Mouse (Mus musculus): ENCODE results near the gene Tor4a.

Gene Tor4a

DNA sequence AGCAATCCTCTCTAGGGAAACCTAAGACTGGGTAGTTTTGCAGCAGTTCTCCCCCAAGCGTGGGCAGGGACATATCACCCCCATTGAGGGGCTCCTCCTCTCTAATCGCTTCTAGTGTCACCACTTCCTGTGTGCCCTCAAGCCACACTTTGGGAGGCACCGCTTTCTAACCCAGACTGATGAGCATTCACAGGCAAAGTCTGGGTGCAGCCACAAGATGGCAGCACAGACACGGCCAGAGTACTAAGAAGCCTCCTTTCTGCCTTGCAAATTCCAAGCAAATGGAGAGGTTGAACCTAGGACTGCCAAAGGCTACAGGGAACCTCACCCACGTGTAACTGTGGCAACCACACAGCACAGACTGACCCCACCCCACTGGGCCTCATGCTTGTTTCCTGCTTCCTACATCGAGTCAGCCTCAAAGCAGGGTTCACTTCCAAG, 3.3 kb downstream of the Tor4a start:
- peak; percentile 96 for DNase-seq (ENCODE audit: low read depth, low spot score)

DNA sequence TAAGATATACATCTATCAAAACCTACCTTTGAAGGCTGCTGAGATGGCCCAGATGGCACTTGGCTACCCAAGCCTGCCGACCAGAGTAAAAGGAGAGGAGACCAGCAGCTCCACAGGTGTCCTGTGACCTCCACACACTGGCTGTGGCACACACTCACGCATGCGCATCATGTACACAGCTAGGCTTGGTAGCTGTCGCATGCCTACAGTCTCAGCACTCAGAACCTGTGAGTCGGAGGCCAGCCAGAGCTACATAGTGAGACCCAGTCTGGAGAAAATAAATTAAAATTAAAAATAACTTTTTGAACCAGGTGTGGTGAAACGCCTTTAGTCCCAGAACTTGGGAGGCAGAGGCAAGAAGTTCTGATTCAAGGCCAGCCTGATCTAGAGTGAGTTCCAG, 8.8 kb downstream of the Tor4a start:
- no peak for DNase-seq (ENCODE audit: low read depth, low spot score)

DNA sequence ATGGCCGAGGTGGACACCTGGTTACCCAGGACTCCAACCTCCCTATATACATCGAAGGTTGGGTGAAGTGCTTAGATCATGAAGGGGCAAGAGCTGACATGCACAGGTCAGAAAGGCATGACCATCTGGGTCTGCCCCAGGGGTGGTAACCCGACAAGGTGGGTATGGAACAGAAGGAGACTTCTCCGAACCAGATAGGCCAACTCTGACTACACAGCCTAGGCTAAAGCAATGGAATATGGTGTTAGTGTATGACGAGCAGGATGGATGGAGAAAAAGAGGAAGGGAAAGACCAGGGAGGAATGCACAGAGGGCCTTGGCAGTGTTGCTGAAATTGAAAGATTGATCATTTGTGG, 10.1 kb downstream of the Tor4a start:
- DNase-seq (ENCODE audit: low read depth, low spot score), result no peak

DNA sequence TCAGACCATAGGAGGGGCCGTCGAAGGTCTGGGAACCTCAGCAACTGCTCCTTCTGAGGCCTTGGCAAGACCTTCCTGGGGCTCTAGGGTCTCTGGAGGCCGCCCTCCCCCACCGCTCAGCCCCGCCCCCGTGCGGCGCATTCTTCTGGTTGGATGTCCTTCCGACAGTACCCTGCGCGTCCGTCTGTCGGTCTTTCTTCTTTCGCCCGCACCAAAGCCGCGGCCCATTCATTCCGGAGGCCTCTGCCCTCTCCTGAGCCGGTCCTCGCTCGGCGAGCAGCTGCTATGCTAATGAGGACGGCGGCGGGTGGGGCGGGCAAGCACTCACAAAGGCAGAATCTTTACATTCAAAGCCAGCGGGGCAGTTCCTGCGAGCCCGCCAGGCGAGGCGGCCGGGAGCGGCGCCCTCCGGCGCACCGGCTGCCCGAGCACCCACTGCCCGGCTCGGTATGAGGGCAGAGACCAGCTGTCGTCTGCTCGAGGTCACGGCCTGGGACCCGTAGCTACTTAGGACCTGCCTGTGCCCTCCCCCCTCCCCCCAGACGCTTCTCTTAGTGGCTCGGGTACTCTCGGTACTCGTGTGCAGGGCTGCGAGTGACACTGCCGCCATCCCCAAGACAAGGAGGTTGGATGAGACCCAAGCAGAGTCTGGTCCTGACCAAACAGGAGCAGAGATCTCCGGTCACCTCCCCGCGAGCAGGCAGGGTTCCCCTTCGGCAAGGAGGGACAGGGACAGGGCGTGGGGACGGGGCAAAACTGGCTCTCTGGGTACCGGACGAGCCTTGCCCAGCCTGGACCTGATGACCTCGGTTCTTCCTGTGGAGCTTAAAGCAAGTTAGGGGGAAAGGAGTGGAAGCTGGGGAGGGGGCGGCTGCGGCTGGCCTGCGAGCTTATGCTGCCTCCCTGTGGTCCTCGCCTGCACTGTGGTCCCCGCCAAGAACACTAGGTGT, 10.8 kb downstream of the Tor4a start:
- DNase-seq (ENCODE audit: low read depth, low spot score), result peak; percentile 70

DNA sequence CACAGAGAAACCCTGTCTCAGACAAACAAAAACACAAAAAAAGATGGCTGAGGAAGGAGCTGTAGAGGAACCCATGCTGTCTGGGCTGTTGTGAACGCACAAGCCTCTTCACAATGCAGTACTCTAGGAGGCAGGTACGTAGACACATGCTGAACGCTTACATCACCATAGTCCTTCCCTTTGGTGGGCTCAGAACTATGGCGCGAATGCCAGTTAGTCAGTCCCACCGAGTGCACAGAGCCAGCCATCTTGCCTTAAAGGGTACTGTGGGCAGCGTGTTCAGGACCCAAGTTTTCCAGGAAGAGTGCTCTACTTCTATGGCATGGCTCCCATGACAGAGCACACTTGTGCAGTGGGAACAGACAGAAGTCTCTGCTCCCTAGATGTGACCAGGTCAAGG, 12.2 kb downstream of the Tor4a start:
- no peak for DNase-seq (ENCODE audit: low read depth, low spot score)

DNA sequence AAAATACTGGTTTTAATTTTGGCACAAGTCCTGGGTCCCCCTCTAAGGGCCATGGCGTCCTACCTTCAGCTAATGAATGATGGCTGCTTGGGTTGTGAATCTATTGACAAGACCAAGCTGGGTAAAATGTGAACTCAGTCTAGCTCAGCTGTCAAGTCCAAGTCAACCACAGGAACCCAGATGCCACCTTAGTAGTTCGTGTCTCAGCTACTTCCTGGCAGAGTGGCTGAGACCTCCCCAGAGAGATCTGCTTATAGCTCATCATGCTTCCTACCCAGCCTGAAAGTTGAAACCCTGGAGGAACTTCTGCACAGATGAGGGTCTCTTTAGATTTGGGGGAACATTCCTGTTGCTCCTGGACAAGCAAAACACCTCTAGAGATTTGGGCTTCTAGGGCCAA, 13.3 kb downstream of the Tor4a start:
- DNase-seq (ENCODE audit: low read depth, low spot score), result no peak

DNA sequence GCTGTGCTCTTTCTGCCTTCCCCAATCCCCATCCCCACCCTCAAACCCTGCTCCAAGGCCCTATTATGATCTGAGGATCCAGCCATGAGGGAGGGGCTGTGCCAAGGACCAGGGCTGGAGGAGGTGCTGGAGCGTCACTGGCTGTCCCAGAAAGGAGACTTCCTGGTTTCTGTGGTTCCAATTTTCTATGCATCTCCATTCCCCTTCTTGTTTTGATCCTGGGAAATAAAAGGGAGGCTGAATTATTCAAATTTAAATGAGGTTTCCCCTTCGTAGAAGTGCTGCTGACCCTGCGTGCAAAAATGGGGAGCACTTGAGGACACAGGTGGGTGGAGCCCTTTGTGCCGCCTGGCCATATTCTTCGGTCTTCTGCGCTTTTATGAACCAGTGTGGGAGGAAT, 14.0 kb downstream of the Tor4a start:
- no peak for DNase-seq (ENCODE audit: low read depth, low spot score)

DNA sequence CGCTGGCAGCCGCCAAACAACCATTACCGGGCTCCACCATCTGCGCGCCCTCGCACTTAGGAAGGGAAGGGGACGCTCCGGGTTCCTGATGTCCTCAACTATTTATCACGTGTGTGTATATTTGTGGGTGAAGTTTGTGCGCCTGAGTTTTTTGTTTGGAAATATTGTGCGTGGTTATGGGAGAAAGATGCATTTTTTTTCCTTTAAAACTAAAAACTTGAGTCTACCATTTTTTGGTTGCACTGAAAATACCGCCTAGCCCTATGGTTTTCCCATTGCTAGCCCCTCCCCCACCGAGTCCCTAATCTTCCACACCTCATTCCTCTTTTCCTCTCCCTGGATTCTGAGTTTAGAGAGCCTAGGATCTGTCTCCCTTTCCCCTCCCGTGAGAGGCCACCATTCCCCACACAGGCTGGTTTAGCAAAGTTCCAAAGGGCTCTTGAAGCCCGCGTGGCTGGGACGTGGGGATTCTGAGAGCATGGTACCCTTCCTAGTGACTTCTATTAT, 14.7 kb downstream of the Tor4a start:
- DNase-seq (ENCODE audit: low read depth, low spot score), result peak; percentile 44

DNA sequence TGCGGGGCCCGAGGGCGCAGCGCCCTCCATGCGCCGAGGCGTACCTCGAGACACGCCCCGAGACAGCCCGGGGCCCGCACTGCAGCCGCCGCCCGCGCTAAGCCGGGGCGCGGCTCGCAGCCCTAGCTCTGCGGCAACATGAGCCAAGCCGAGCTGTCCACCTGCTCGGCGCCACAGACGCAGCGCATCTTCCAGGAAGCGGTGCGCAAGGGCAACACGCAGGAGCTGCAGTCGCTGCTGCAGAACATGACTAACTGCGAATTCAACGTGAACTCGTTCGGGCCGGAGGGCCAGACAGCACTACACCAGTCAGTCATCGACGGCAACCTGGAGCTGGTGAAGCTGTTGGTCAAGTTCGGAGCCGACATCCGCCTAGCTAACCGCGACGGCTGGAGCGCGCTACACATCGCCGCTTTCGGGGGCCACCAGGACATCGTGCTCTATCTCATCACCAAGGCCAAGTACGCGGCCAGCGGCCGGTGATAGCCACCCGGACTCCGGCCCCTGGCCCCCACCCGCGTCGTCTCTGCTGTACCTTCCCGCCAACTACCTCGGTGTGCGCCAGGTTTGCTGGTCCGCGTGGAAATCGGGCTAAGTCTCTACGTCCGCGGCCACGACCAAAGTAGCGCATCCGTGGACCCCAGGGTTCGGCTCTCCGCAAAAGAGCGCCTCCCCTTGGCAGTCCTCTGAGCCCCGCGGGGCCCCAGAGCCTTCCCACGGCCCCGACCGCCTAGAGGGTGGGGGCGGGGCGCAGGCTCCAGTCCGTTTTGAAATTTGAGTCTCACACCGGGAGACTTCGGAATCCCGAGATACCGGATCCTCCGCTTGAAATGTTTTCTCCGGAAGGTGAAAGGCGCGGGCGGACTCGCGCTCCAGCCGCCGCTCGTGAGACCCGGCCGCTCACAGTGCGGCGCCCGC, 15.5 kb downstream of the Tor4a start:
- peak; percentile 73 for DNase-seq (ENCODE audit: low read depth, low spot score)

DNA sequence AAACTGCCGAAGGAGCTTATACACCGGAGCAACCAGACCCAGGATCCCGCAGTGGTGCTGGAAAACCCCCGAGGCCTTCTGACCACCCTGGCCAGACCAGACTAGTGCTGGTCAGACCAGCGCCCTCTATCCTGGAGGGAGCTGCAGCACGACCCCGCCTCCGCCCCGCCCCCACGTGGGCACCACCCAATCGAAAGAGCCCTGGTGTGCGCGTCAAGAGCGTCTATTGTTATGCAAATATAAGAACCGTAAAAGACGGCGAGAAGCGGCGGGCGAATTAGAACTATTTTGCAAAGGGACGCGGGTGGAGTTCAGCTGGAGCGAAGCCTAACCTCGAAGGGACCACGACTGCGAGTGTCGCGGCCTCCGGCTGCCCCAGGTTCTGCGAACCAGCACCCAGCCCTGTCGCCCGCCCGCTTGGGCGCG, 16.2 kb downstream of the Tor4a start, which contains the start of gene Nrarp:
Nrarp (plus strand) TSS at position 281 of the 426 bp plus-strand sequence.
- DNase-seq (ENCODE audit: low read depth, low spot score), result peak; percentile 96

DNA sequence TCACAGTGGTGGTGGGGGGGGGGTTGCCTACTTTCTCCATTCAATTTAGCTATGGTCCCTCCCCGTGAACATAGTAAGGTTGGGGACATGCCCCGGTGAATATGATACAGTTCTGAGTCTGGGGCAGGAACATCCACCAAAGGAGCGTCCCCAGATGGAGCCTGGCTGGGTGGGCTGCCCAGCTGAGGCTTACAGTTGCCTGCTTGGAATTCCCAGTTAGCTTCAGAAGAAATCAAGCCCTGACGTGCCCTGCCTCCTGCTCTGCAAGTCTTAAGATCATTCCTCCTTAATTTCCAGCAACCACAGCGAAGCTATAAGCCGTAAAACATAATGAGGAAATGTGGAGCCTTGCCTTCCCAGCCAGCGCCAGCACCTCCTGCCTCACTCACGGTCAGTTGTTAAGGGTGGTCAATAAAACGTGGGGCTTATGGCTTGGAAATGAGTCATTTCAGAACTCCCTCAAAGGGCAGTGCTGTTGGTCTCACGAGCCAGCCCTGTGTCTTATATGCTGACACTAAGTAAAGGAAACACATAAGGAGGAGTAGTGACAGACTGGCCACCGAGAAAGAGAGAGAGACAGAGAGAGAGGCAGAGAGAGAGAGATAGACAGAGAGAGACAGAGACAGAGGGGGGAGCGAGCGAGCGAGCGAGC, 17.0 kb downstream of the Tor4a start:
- no peak for DNase-seq (ENCODE audit: low read depth, low spot score)

DNA sequence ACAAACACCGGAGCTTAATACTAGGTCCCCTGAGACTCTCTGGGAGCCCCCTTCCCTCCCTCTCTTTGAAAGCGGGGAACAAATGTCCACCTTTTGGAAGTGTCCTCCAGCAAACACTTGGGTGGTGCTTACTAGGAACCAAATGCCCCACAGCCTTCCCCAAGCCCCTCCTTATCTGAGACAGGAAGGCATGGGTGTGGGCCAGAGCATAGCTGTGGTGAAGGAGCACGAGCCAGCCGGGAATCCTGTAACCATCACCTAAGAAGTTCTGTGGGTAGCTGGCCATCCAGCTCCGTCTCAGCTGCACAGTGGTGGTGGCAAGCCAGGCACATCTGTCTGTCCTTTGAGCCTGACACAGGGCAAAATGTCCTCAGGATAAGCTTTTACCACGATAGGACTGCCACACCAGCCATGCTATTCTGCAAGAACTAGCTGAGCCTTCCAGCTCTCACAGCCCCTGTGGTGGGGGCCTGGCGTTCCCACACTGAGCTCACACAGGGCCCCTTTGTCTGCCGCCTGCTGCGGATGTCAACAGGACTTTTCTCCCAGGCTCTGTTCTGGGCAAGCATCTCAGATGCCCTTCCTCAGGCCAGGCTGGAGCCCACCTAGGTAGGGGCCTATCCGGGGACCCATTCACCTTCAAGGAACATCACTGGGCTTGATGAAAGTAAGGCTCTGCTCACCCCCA, 18.3 kb downstream of the Tor4a start:
- no peak for DNase-seq (ENCODE audit: low read depth, low spot score)

DNA sequence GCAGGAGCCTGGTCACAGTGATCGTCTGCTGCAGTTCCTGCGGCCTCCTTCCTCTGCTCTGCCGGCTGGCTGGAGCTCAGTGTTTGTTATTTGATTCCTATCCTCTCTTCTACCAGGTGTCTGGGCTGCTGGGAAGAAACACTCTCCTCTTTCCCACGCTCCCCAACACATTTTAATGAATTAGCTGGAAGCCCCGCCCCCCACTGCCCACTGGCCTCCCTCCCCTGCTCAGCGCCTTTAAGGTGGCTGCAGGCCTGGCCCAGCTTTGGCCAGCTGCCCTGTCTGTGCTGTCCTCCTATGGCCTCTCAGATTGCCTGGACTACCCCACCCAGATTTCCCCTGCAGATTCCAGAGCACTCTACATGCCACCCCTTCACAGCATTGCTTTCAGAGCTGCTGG, 19.0 kb downstream of the Tor4a start:
- no peak for DNase-seq (ENCODE audit: low read depth, low spot score)

DNA sequence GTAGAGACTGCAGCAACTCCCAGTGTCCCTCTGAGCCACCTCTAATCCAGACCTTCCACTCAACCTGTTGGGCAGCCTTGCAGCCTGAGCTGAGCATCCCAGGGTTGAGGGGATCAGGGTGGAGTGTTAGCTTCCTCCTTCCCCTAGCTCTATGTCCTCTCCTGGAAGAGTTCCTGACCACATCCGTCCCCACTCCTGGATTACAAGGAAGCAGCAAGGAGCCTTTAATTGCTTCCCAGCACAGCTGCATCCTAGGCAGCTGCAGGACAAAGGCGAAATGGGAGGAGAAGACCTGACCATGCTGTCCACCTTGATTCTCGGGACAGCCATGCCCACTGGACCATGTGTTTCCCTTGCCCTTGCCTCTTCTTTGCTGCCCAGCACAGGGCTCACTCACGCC, 19.6 kb downstream of the Tor4a start:
- DNase-seq (ENCODE audit: low read depth, low spot score), result no peak

DNA sequence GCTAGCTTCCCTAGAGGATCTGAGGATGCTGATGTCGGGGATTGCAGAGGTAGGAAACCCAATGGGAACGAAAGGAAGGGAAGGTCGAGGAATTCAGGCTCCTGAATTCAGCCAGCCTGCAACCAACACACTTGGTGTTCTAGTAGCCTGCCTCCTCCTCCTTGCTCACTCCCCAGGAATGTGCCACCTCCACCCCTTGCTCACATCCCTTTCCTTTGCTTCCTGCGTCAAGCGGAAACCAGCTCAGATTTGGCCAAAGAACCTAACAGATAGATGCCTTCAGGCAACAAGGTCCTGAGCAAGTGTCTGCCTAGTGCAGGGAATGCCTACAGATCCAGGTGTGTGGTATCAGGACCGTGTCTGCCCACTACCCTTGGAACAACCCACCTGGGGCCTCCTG, 20.1 kb downstream of the Tor4a start:
- no peak for DNase-seq (ENCODE audit: low read depth, low spot score)

DNA sequence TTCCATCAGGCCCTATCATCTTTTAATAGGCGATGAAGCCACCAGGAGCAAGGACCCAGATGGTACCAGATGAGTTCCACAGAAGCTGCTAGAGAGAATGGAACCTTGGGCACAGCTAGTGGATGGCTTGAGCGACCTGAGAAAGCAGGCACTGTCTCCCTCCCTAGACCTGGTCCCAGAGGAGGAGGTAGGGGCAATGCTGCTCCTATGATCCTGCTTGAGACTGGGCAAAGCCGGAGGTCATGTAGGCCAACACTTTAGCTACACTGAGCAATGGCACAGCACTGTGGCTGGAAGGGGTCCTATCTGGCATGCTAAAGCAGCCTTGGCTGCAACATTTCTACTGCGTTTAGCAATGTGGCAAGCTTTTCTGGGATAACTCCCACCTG, 21.0 kb downstream of the Tor4a start:
- no peak for DNase-seq (ENCODE audit: low read depth, low spot score)

DNA sequence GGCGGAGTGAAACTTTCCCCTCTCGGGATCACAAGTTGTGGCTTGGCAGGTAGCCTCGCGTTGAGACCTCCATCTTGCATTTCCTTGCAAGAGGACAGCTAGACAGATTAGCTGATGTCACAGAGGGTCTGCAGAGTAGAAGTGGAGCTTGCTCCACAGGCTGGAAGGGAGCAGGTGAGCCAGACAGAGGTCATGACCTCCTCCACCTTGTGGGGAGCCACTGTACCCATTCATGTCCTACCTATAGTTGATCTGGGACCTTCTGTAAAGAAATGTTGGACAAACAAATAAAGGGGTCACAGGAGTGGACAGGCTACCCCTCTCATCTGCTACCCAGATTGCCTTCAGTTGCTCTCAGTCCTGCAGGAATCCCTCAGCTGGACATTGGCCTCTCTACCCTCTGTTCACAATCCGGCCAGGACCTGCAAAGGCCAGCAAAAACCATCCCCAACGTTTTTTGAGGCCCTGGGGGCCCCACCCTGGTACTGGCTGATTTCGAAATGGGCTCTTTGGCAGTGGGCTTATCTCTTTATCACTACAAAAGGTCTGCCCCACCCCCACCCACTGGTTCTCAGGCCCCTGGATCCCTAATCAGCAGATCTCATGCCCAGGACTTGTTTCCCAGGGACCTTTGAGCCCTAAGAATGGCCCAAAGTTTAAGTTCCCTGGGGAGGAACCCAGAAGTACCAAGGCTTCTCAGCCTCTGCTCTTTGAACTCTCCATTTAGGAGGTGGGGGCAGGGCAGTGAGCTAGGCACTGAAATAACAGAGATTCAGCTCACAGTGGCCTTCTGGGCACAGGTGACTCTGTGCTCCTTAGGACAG, 21.6 kb downstream of the Tor4a start:
- no peak for DNase-seq (ENCODE audit: low read depth, low spot score)

DNA sequence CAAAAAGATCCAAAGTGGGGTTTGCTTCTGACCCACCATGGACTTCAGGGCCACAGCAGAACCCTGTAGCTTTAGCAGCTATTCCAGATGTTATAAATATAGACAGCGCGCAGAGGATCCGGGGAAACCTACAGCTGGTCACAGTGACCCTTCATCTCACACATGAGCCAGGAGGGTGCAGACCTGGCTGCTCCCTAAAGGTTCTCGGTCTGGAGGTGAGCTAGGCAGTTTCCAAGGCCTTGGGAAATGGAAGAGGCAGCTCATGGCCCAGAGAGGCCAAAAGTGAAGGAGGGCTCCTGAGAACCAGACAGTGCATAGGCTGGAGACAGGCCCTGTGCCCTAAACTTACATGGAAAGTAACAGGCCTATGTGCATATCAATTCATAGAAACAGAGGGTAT, 22.9 kb downstream of the Tor4a start:
- no peak for DNase-seq (ENCODE audit: low read depth, low spot score)

DNA sequence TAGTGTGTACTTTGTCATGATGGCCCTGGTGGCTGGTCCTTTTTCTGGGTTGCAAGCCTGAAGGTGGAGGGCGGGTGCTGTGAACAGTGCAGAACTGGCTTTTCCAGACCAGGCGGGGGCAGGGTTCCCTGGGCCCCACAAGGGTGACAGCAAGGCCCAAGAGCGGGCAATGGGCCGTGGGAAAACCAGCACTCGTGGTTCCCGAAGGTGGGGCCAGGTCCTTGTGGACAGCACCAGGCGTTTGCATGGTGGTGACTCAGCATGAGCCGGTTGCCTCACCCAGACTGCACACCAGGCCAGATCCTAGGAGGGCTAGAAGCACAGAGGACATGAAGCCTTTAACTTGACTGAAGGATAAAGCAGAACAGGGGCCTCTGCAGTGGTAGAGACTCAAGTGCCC, 24.1 kb downstream of the Tor4a start:
- no peak for DNase-seq (ENCODE audit: low read depth, low spot score)

DNA sequence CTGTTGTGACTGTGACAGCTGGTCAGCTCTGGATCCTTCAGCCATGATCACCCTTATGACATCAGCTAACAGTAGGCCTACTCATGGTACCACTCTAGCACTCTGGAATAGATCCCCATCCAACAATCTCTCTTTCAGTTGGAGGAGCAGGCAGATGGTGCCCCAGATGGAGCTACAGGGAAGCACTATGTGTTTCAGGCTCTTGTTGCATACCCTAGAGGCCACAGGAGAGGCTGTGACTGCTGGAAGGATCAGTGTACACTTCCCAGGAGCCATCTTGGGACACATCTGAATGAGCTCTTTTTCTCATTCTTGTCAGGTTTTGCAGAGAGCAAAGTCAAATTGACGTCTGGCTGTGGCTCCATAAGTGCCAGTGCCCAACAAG, 24.9 kb downstream of the Tor4a start:
- no peak for DNase-seq (ENCODE audit: low read depth, low spot score)

Measured in ES-CJ7 (cell line).